Mouse (Mus musculus) brain, embryonic 14.5 days (tissue): ENCODE data around the gene Map3k12.

ENCODE experiments used
- CTCF ChIP-seq: fragments of 200-500 bp; IDR thresholded peaks from 2 replicates; pipeline ENCODE4 v1.5.1; 2012; ENCODE audit warnings: inconsistent platforms, mild to moderate bottlenecking, moderate library complexity, borderline replicate concordance; ENCODE audit not compliant: insufficient read depth, insufficient read length; ENCODE audit errors: extremely low read depth
- POLR2A ChIP-seq: fragments of 200-500 bp; IDR thresholded peaks from 2 replicates; pipeline ENCODE4 v1.6.1; 2012; ENCODE audit warnings: mild to moderate bottlenecking, inconsistent platforms, borderline replicate concordance; ENCODE audit not compliant: poor library complexity, insufficient read depth, insufficient read length, severe bottlenecking; ENCODE audit errors: extremely low read depth

- TF ChIP-seq CTCF = no peak
- TF ChIP-seq POLR2A = no peak
Observed at GRCm38 (mm10) chr15:102508336-102508735, 8.5 kb downstream of the Map3k12 start.
